Mouse (Mus musculus) ovary, adult 2 months (tissue): Measurements from ENCODE around the gene Nfic. TPM values are rescaled to one million over a fixed set of nuclear protein-coding genes. Genes with fewer than 3 reads are reported as not detected.

ENCODE experiments used
- polyA plus RNA-seq: library from polyadenylated mRNA; depleted of rRNA; stranded (reverse); fragments of >200 nt; gene quantifications from 2 replicates; pipeline ENCODE4 v1.2.3, GENCODE M21; 2012; rRNA removed

The Nfic gene
- polyA plus RNA-seq = 63.2 and 87.3 TPM in 2 replicates

GRCm38 (mm10) chr10:81455181-81455895, at the start of gene Nfic:
Gene Nfic, minus strand, starts transcription at chr10:81455635.

GRCm38 (mm10) chr10:81500032-81500431, 44.6 kb upstream of the Nfic start, which contains the start of gene S1pr4:
Gene S1pr4, minus strand, starts transcription at chr10:81500132.

GRCm38 (mm10) chr10:81496264-81496901, 40.9 kb upstream of the Nfic start, which contains the start of gene Ncln:
Gene Ncln, minus strand, starts transcription at chr10:81496392.

GRCm38 (mm10) chr10:81482533-81482889, 27.1 kb upstream of the Nfic start, which contains the start of gene Celf5:
Gene Celf5, minus strand, starts transcription at chr10:81482709.

GRCm38 (mm10) chr10:81392781-81393185, 62.7 kb downstream of the Nfic start, which contains the start of gene Smim24:
Gene Smim24, plus strand, starts transcription at chr10:81393051.

GRCm38 (mm10) chr10:81388505-81389055, 66.9 kb downstream of the Nfic start, which contains the start of gene Gm48552:
Gene Gm48552, plus strand, starts transcription at chr10:81389005.

GRCm38 (mm10) chr10:81383802-81384604, 71.4 kb downstream of the Nfic start, which contains the start of the genes Dohh and Gm48551:
Gene Dohh, plus strand, starts transcription at chr10:81384428.
Gene Gm48551, plus strand, starts transcription at chr10:81384466.

GRCm38 (mm10) chr10:81377793-81378552, 77.5 kb downstream of the Nfic start, which contains the start of gene Fzr1:
Gene Fzr1, minus strand, starts transcription at chr10:81378516.

GRCm38 (mm10) chr10:81365672-81366476, 89.6 kb downstream of the Nfic start, which contains the start of gene 4930404N11Rik:
Gene 4930404N11Rik, minus strand, starts transcription at chr10:81365816.

GRCm38 (mm10) chr10:81356991-81357844, 98.2 kb downstream of the Nfic start, which contains the start of gene Mfsd12:
Gene Mfsd12, plus strand, starts transcription at chr10:81357491.

GRCm38 (mm10) chr10:81350351-81351063, 104.9 kb downstream of the Nfic start, which contains the start of gene Hmg20b:
Gene Hmg20b, minus strand, starts transcription at chr10:81350480.

Other genes with a start within 250 kb of the Nfic start
- not detected in 2 replicates for gene Atcay, start 224.8 kb downstream of the Nfic start, polyA plus RNA-seq
- gene Zfr2, start 222.5 kb downstream of the Nfic start, polyA plus RNA-seq = 48.7 and 50.1 TPM in 2 replicates
- 3.3 and 4.2 TPM in 2 replicates for gene Matk, start 202.7 kb downstream of the Nfic start, polyA plus RNA-seq
- 134 and 190 TPM in 2 replicates for gene Mrpl54, start 188.7 kb downstream of the Nfic start, polyA plus RNA-seq
- 170 and 185 TPM in 2 replicates for gene Apba3, start 188.7 kb downstream of the Nfic start, polyA plus RNA-seq
- 18.6 and 20.4 TPM in 2 replicates for gene Tjp3, start 164.1 kb downstream of the Nfic start, polyA plus RNA-seq
- gene Pip5k1c, start 162.7 kb downstream of the Nfic start, polyA plus RNA-seq = 90.4 and 97.0 TPM in 2 replicates
- gene Cactin, start 134.5 kb downstream of the Nfic start, polyA plus RNA-seq = 45.0 and 53.4 TPM in 2 replicates
- 34.6 and 38.7 TPM in 2 replicates for gene Tbxa2r, start 126.9 kb downstream of the Nfic start, polyA plus RNA-seq
- 1.8 and 2.4 TPM in 2 replicates for gene Gipc3, start 112.4 kb downstream of the Nfic start, polyA plus RNA-seq
- gene Hmg20b, start 105.2 kb downstream of the Nfic start, polyA plus RNA-seq = 168 and 202 TPM in 2 replicates
- 43.4 and 67.4 TPM in 2 replicates for gene Mfsd12, start 98.1 kb downstream of the Nfic start, polyA plus RNA-seq
- gene 4930404N11Rik, start 89.8 kb downstream of the Nfic start, polyA plus RNA-seq = 13.7 and 14.3 TPM in 2 replicates
- 189 and 205 TPM in 2 replicates for gene Fzr1, start 77.1 kb downstream of the Nfic start, polyA plus RNA-seq
- gene Dohh, start 71.2 kb downstream of the Nfic start, polyA plus RNA-seq = 178 and 192 TPM in 2 replicates
- gene Gm48551, start 71.2 kb downstream of the Nfic start, polyA plus RNA-seq = 10.9 and 15.0 TPM in 2 replicates
- gene Gm48552, start 66.6 kb downstream of the Nfic start, polyA plus RNA-seq = 9.3 and 10.3 TPM in 2 replicates
- 16.3 and 19.5 TPM in 2 replicates for gene Smim24, start 62.6 kb downstream of the Nfic start, polyA plus RNA-seq
- 0.77 and 1.4 TPM in 2 replicates for gene Celf5, start 27.1 kb upstream of the Nfic start, polyA plus RNA-seq
- 384 and 527 TPM in 2 replicates for gene Ncln, start 40.8 kb upstream of the Nfic start, polyA plus RNA-seq
- 4.2 and 5.4 TPM in 2 replicates for gene S1pr4, start 44.5 kb upstream of the Nfic start, polyA plus RNA-seq
- gene Gna15, start 68.6 kb upstream of the Nfic start, polyA plus RNA-seq = 3.2 and 3.5 TPM in 2 replicates
- gene Gna11, start 89.6 kb upstream of the Nfic start, polyA plus RNA-seq = 162 and 181 TPM in 2 replicates
- 2,184 and 2,590 TPM in 2 replicates for gene Aes, start 103.9 kb upstream of the Nfic start, polyA plus RNA-seq
- gene Tle2, start 118.9 kb upstream of the Nfic start, polyA plus RNA-seq = 497 and 508 TPM in 2 replicates
- 192 and 202 TPM in 2 replicates for gene Tle6, start 145.4 kb upstream of the Nfic start, polyA plus RNA-seq
- 0.47 and 0.74 TPM in 2 replicates for gene BC025920, start 150.6 kb upstream of the Nfic start, polyA plus RNA-seq
- gene Sirt6, start 172.2 kb upstream of the Nfic start, polyA plus RNA-seq = 59.4 and 65.9 TPM in 2 replicates
- gene Ankrd24, start 172.9 kb upstream of the Nfic start, polyA plus RNA-seq = 62.1 and 90.5 TPM in 2 replicates
- gene Gm10778, start 193.4 kb upstream of the Nfic start, polyA plus RNA-seq = 0.10 and 0.26 TPM in 2 replicates
- gene Zfp433, start 249.2 kb upstream of the Nfic start, polyA plus RNA-seq = 0.21 and 0.46 TPM in 2 replicates